Mouse (Mus musculus) CH12.LX (cell line): ENCODE measurements around the gene Mrpl19. TPM values are rescaled to one million over a fixed set of nuclear protein-coding genes. Genes with fewer than 3 reads are reported as not detected.

Experiments used
- DNase-seq: peaks from one replicate; pipeline ENCODE4 v3.0.0-alpha.2; 2013; ENCODE audit errors: extremely low read depth
- H3K27ac ChIP-seq: 2 replicates; pipeline ENCODE4 v1.5.1; 2012; ENCODE audit warnings: low read depth, mild to moderate bottlenecking, control low read depth, moderate library complexity; ENCODE audit not compliant: insufficient read depth
- H3K27me3 ChIP-seq: replicated peaks from 2 replicates; pipeline ENCODE3; 2012; ENCODE audit warnings: inconsistent platforms
- H3K36me3 ChIP-seq, 2 experiments: replicated peaks in 1 of 2; 2 replicates each; pipeline versions ENCODE3 to v1.6.1; 2012; ENCODE audit warnings: inconsistent platforms in 1 of 2, low read length in 1 of 2, mild to moderate bottlenecking in 1 of 2, mixed read lengths in 1 of 2, moderate library complexity in 1 of 2; ENCODE audit not compliant: control insufficient read depth in 1 of 2, insufficient read depth in 1 of 2
- H3K4me1 ChIP-seq, 2 experiments: 2 replicates each; pipeline ENCODE4 v1.6.1; 2012; ENCODE audit warnings: inconsistent platforms in 1 of 2, moderate library complexity in 1 of 2; ENCODE audit not compliant: insufficient read depth in 2 of 2, control insufficient read depth in 1 of 2
- H3K4me2 ChIP-seq: 2 replicates; pipeline ENCODE4 v1.6.1; 2012; ENCODE audit warnings: low read depth, mild to moderate bottlenecking, control low read depth; ENCODE audit not compliant: poor library complexity, insufficient read depth, severe bottlenecking
- H3K4me3 ChIP-seq, 3 experiments: fragments of 150-350 bp in 1 of 3; sonication (generic) in 1 of 3; replicated peaks in 1 of 3; 2 replicates each; pipeline versions ENCODE3 to v1.5.1; 2011 to 2012; ENCODE audit warnings: low read depth in 2 of 3, low read length in 2 of 3, mild to moderate bottlenecking in 2 of 3, moderate library complexity in 2 of 3, control low read depth in 1 of 3, improper control_type of control experiment in 1 of 3, inconsistent platforms in 1 of 3, mixed read lengths in 1 of 3; ENCODE audit not compliant: poor library complexity in 1 of 3
- H3K79me2 ChIP-seq: replicated peaks from 2 replicates; pipeline ENCODE4 v1.6.1; 2012; ENCODE audit warnings: mild to moderate bottlenecking, moderate library complexity; ENCODE audit not compliant: control insufficient read depth, poor library complexity, insufficient read depth, severe bottlenecking; ENCODE audit errors: extremely low read depth
- H3K9ac ChIP-seq: 2 replicates; pipeline ENCODE4 v1.6.1; 2012; ENCODE audit warnings: low read depth, mild to moderate bottlenecking, control low read depth, moderate library complexity; ENCODE audit not compliant: insufficient read depth
- H3K9me3 ChIP-seq: replicated peaks from 2 replicates; pipeline ENCODE3; 2012; ENCODE audit warnings: low read length, inconsistent platforms, mixed read lengths
- CHD1 ChIP-seq: IDR thresholded peaks from 2 replicates; pipeline ENCODE4 v1.6.1; 2012; ENCODE audit warnings: low read depth, low read length, improper control_type of control experiment, inconsistent platforms
- CTCF ChIP-seq, 2 experiments: IDR thresholded peaks in 1 of 2; conservative IDR thresholded peaks in 1 of 2; 2 replicates each; pipeline ENCODE4 v1.5.1; 2011 to 2012; ENCODE audit warnings: low read depth in 2 of 2, low read length in 2 of 2, improper control_type of control experiment in 1 of 2, inconsistent platforms in 1 of 2, mild to moderate bottlenecking in 1 of 2, moderate library complexity in 1 of 2
- E2F4 ChIP-seq: IDR thresholded peaks from 2 replicates; pipeline ENCODE4 v1.6.1; 2011; ENCODE audit warnings: low read depth, low read length, improper control_type of control experiment; ENCODE audit not compliant: insufficient replicate concordance
- ELF1 ChIP-seq: IDR thresholded peaks from 2 replicates; pipeline ENCODE4 v1.6.1; 2014; ENCODE audit warnings: low read depth, mild to moderate bottlenecking, inconsistent platforms, low read length, improper control_type of control experiment
- EP300 ChIP-seq: IDR thresholded peaks from 2 replicates; pipeline ENCODE4 v1.6.1; 2011; ENCODE audit warnings: low read length, improper control_type of control experiment
- ETS1 ChIP-seq: conservative IDR thresholded peaks from 2 replicates; pipeline ENCODE4 v1.6.1; 2012; ENCODE audit warnings: low read depth, mild to moderate bottlenecking, inconsistent platforms, low read length, improper control_type of control experiment, moderate library complexity
- GABPA ChIP-seq: IDR thresholded peaks from 2 replicates; pipeline ENCODE4 v1.6.1; 2012; ENCODE audit warnings: low read depth, low read length, improper control_type of control experiment, inconsistent platforms; ENCODE audit not compliant: insufficient replicate concordance
- HCFC1 ChIP-seq: IDR thresholded peaks from 2 replicates; pipeline ENCODE4 v1.6.1; 2012; ENCODE audit warnings: low read depth, mild to moderate bottlenecking, inconsistent platforms, low read length, improper control_type of control experiment
- IRF4 ChIP-seq: IDR thresholded peaks from 2 replicates; pipeline ENCODE4 v1.6.1; 2014; ENCODE audit warnings: low read depth, mild to moderate bottlenecking, inconsistent platforms, low read length, improper control_type of control experiment
- MYC ChIP-seq: IDR thresholded peaks from 2 replicates; pipeline ENCODE4 v1.6.1; 2011; ENCODE audit warnings: low read depth, mild to moderate bottlenecking, improper control_type of control experiment, low read length
- POLR2A ChIP-seq: IDR thresholded peaks from 2 replicates; pipeline ENCODE4 v1.6.1; 2011; ENCODE audit warnings: low read depth, mild to moderate bottlenecking, improper control_type of control experiment, low read length
- SMC3 ChIP-seq: IDR thresholded peaks from 2 replicates; pipeline ENCODE4 v1.6.1; 2011; ENCODE audit warnings: low read depth, low read length, improper control_type of control experiment
- TCF12 ChIP-seq: IDR thresholded peaks from 2 replicates; pipeline ENCODE4 v1.6.1; 2014; ENCODE audit warnings: low read depth, mild to moderate bottlenecking, inconsistent platforms, low read length, improper control_type of control experiment
- ZKSCAN1 ChIP-seq: IDR thresholded peaks from 2 replicates; pipeline ENCODE4 v1.6.1; 2012; ENCODE audit warnings: low read depth, inconsistent platforms, low read length, improper control_type of control experiment, borderline replicate concordance
- dilution Hi-C: fragments of 300-500 bp; cut with MboI; formaldehyde crosslinking; loops from 2 replicates; pipeline ENCODE4 v1.14.3; 2020; ENCODE audit warnings: low sequenced_read_pairs; ENCODE audit not compliant: extremely low pct_unique_long_range_greater_than_20kb, extremely low pct_ligation_motif_present
- in situ Hi-C: fragments of 300-500 bp; cut with MboI; formaldehyde crosslinking; loops from 3 replicates; pipeline ENCODE4 v1.14.3; 2019; ENCODE audit warnings: low sequenced_read_pairs, low pct_ligation_motif_present, low pct_unique_long_range_greater_than_20kb, mixed read lengths
- polyA plus RNA-seq: library from polyadenylated mRNA; unstranded; fragments of >175 nt; gene quantifications from 2 replicates; pipeline ENCODE4 v1.2.1, GENCODE M21; 2012; ENCODE audit warnings: low read depth; ENCODE audit not compliant: insufficient read length
- total RNA-seq, 2 experiments: library from RNA; depleted of rRNA; stranded (reverse); fragments of 300-350 nt in 1 of 2; fragments of >200 nt in 1 of 2; gene quantifications; 2 replicates each; pipeline ENCODE4 v1.2.3; 2012 to 2014

The Mrpl19 gene
- total and polyA plus RNA-seq, 3 experiments = 27.2 to 96.2 (median 54.0) TPM

GRCm38 (mm10) chr6:81933281-81933680 is 32.5 kb downstream of the Mrpl19 start:
- peaks cover 8% of the 10 kb centered on the region for H3K9me3 ChIP-seq
- in situ Hi-C loops = no loop called here
- no peak for DNase-seq
- no peak overlapping the region for H3K9ac ChIP-seq
- TF ChIP-seq CHD1 (no peak), CTCF (conservative IDR thresholded peaks at IDR 0.05 in 1 of 2, IDR thresholded peaks at IDR 0.05 in 1 of 2; ENCODE audit: low read depth in 2 of 2, low read length in 2 of 2) (peak; percentile 17 to 28; a peak in 2 of 4 replicates)
- no peak overlapping the region for H3K27ac ChIP-seq
- H3K4me2 ChIP-seq = no peak overlapping the region
- no peak overlapping the region for H3K4me3 ChIP-seq
- peaks cover 8% of the 10 kb centered on the region in 2 experiments; a peak in 2 of 4 replicates for H3K4me1 ChIP-seq
- dilution Hi-C loops = no loop called here
- no peaks in the 10 kb centered on the region for H3K27me3 ChIP-seq
- H3K36me3 ChIP-seq = peaks cover 58 to 82% of the 10 kb centered on the region in 2 experiments
- H3K79me2 ChIP-seq = no peaks in the 10 kb centered on the region

- peaks cover 56 to 80% of the 10 kb centered on the region in 2 experiments for H3K36me3 ChIP-seq
- H3K4me1 ChIP-seq = peaks cover 5 to 9% of the 10 kb centered on the region in 2 experiments; a peak in 3 of 4 replicates
- peaks cover 14% of the 10 kb centered on the region for H3K79me2 ChIP-seq
- dilution Hi-C loops = no loop called here
- no peak overlapping the region for H3K4me2 ChIP-seq
- H3K9me3 ChIP-seq = peaks cover 8% of the 10 kb centered on the region
- no peak overlapping the region for H3K9ac ChIP-seq
- TF ChIP-seq TCF12 (no peak), CHD1 (no peak), GABPA (no peak), SMC3 (no peak), E2F4 (no peak), POLR2A (no peak), ELF1 (no peak)
- TF ChIP-seq, all 38 proteins: peak for 0
- H3K27ac ChIP-seq = no peak overlapping the region
- DNase-seq = no peak
- in situ Hi-C loops = no loop called here
- H3K4me3 ChIP-seq = no peak overlapping the region
- no peaks in the 10 kb centered on the region for H3K27me3 ChIP-seq
These were observed 36.4 kb downstream of the Mrpl19 start for GRCm38 (mm10) chr6:81929402-81929801.

- peak overlapping the region; percentile 73 to 88 (median 83) for H3K4me3 ChIP-seq
- no peaks in the 10 kb centered on the region for H3K27me3 ChIP-seq
- peak overlapping the region; percentile 68 for H3K9ac ChIP-seq
- H3K4me2 ChIP-seq = peak overlapping the region; percentile 69
- peaks cover 17% of the 10 kb centered on the region for H3K79me2 ChIP-seq
- in situ Hi-C loops = no loop called here
- dilution Hi-C loops = no loop called here
- H3K4me1 ChIP-seq = peaks cover 2 to 18% of the 10 kb centered on the region in 2 experiments; a peak in 3 of 4 replicates
- DNase-seq = peak; percentile 31
- no peak overlapping the region for H3K27ac ChIP-seq
- peaks cover 19 to 37% of the 10 kb centered on the region in 2 experiments for H3K36me3 ChIP-seq
- no peaks in the 10 kb centered on the region for H3K9me3 ChIP-seq
- TF ChIP-seq EP300 (no peak), POLR2A (no peak), MYC (no peak), HCFC1 (no peak), ETS1 (no peak), CTCF (conservative IDR thresholded peaks at IDR 0.05 in 1 of 2, IDR thresholded peaks at IDR 0.05 in 1 of 2; ENCODE audit: low read depth in 2 of 2, low read length in 2 of 2) (no peak), IRF4 (no peak), ZKSCAN1 (no peak)
- TF ChIP-seq, all 38 proteins: peak for 0
These were observed 41.5 kb downstream of the Mrpl19 start for GRCm38 (mm10) chr6:81924304-81924703.
